Mouse (Mus musculus): ENCODE results near the gene Tars2. TPM values are rescaled to one million over a fixed set of nuclear protein-coding genes. Genes with fewer than 3 reads are reported as not detected.
"Not testable (repeated sequence)": the region's sequence is repeated elsewhere in the genome, so short reads cannot be mapped to it uniquely, and the experiment has no call there.

Tars2 gene
- polyA plus RNA-seq, 1 experiment = 29.3 TPM

GRCm38 (mm10) chr3:95698286-95698685 is 61.7 kb downstream of the Tars2 start:
- WGBS = 95% methylated on average over 4 of the region's 4 CpGs
- no peak for TF ChIP-seq POLR2A (IDR thresholded peaks at IDR 0.05; ENCODE audit: low read depth, low read length)
- TF ChIP-seq CTCF (conservative IDR thresholded peaks at IDR 0.05; ENCODE audit: insufficient read depth, insufficient read length, low read depth, low read length) = no peak
- H3K4me3 ChIP-seq (ENCODE audit: insufficient read depth, low read depth, low read length) = no peak overlapping the region
- no peak overlapping the region for H3K27ac ChIP-seq (ENCODE audit: insufficient read depth, low read depth, low read length)
- H3K36me3 ChIP-seq (ENCODE audit: control insufficient read depth, insufficient read depth, low read length) = no peaks in the 10 kb centered on the region
- DNase-seq = no peak
- no peaks in the 10 kb centered on the region for H3K27me3 ChIP-seq (replicated peaks; ENCODE audit: control insufficient read depth, insufficient read depth, low read length)
- H3K4me1 ChIP-seq (ENCODE audit: control insufficient read depth, insufficient read depth, low read length) = peaks cover 19% of the 10 kb centered on the region

GRCm38 (mm10) chr3:95696360-95696759 is 63.6 kb downstream of the Tars2 start:
- Histone ChIP-seq H3K27ac (ENCODE audit: insufficient read depth, low read depth, low read length) (no peak overlapping the region; the same call in 1 of the 2 replicates), H3K27me3 (replicated peaks; ENCODE audit: control insufficient read depth, insufficient read depth, low read length) (no peaks in the 10 kb centered on the region), H3K36me3 (ENCODE audit: control insufficient read depth, insufficient read depth, low read length) (no peaks in the 10 kb centered on the region), H3K4me1 (ENCODE audit: control insufficient read depth, insufficient read depth, low read length) (peaks cover 13% of the 10 kb centered on the region; the same call in 1 of the 2 replicates), H3K4me3 (ENCODE audit: insufficient read depth, low read depth, low read length) (no peak overlapping the region)
- peak; percentile 76 for DNase-seq
- WGBS = 43% methylated on average over 7 of the region's 7 CpGs
- no peak for TF ChIP-seq POLR2A (IDR thresholded peaks at IDR 0.05; ENCODE audit: low read depth, low read length)
- no peak for TF ChIP-seq CTCF (conservative IDR thresholded peaks at IDR 0.05; ENCODE audit: insufficient read depth, insufficient read length, low read depth, low read length)

- Histone ChIP-seq H3K36me3 (ENCODE audit: control insufficient read depth, insufficient read depth, low read length) (no peaks in the 10 kb centered on the region), H3K4me3 (ENCODE audit: insufficient read depth, low read depth, low read length) (no peak overlapping the region), H3K27ac (ENCODE audit: insufficient read depth, low read depth, low read length) (no peak overlapping the region), H3K27me3 (replicated peaks; ENCODE audit: control insufficient read depth, insufficient read depth, low read length) (no peaks in the 10 kb centered on the region), H3K4me1 (ENCODE audit: control insufficient read depth, insufficient read depth, low read length) (peaks cover 13% of the 10 kb centered on the region; the same call in 1 of the 2 replicates)
- WGBS = 66% methylated on average over 3 of the region's 3 CpGs
- no peak for DNase-seq
- TF ChIP-seq CTCF (conservative IDR thresholded peaks at IDR 0.05; ENCODE audit: insufficient read depth, insufficient read length, low read depth, low read length) (no peak), POLR2A (IDR thresholded peaks at IDR 0.05; ENCODE audit: low read depth, low read length) (no peak)
Measured at GRCm38 (mm10) chr3:95695796-95696195, 64.2 kb downstream of the Tars2 start.

- Histone ChIP-seq H3K4me3 (ENCODE audit: insufficient read depth, low read depth, low read length) (no peak overlapping the region), H3K36me3 (ENCODE audit: control insufficient read depth, insufficient read depth, low read length) (no peaks in the 10 kb centered on the region), H3K27ac (ENCODE audit: insufficient read depth, low read depth, low read length) (no peak overlapping the region), H3K27me3 (replicated peaks; ENCODE audit: control insufficient read depth, insufficient read depth, low read length) (no peaks in the 10 kb centered on the region), H3K4me1 (ENCODE audit: control insufficient read depth, insufficient read depth, low read length) (peaks cover 13% of the 10 kb centered on the region; the same call in 1 of the 2 replicates)
- TF ChIP-seq CTCF (conservative IDR thresholded peaks at IDR 0.05; ENCODE audit: insufficient read depth, insufficient read length, low read depth, low read length) (no peak), POLR2A (IDR thresholded peaks at IDR 0.05; ENCODE audit: low read depth, low read length) (no peak)
- WGBS = 89% methylated on average over 11 of the region's 11 CpGs
- DNase-seq = no peak
Measured at GRCm38 (mm10) chr3:95694808-95695703, 65.0 kb downstream of the Tars2 start.

GRCm38 (mm10) chr3:95693821-95694807 is 65.9 kb downstream of the Tars2 start:
- peak overlapping the region; percentile 47; the same call in 1 of the 2 replicates for H3K27ac ChIP-seq (ENCODE audit: insufficient read depth, low read depth, low read length)
- DNase-seq = peak; percentile 77
- H3K27me3 ChIP-seq (replicated peaks; ENCODE audit: control insufficient read depth, insufficient read depth, low read length) = no peaks in the 10 kb centered on the region
- TF ChIP-seq CTCF (conservative IDR thresholded peaks at IDR 0.05; ENCODE audit: insufficient read depth, insufficient read length, low read depth, low read length) (no peak), POLR2A (IDR thresholded peaks at IDR 0.05; ENCODE audit: low read depth, low read length) (no peak)
- H3K4me1 ChIP-seq (ENCODE audit: control insufficient read depth, insufficient read depth, low read length) = peaks cover 13% of the 10 kb centered on the region; the same call in 1 of the 2 replicates
- H3K4me3 ChIP-seq (ENCODE audit: insufficient read depth, low read depth, low read length) = no peak overlapping the region
- no peaks in the 10 kb centered on the region for H3K36me3 ChIP-seq (ENCODE audit: control insufficient read depth, insufficient read depth, low read length)
- 54% methylated on average over 11 of the region's 11 CpGs for WGBS

- Histone ChIP-seq H3K4me3 (ENCODE audit: insufficient read depth, low read depth, low read length) (no peak overlapping the region), H3K4me1 (ENCODE audit: control insufficient read depth, insufficient read depth, low read length) (peaks cover 13% of the 10 kb centered on the region; the same call in 1 of the 2 replicates), H3K27ac (ENCODE audit: insufficient read depth, low read depth, low read length) (no peak overlapping the region), H3K36me3 (ENCODE audit: control insufficient read depth, insufficient read depth, low read length) (no peaks in the 10 kb centered on the region), H3K27me3 (replicated peaks; ENCODE audit: control insufficient read depth, insufficient read depth, low read length) (no peaks in the 10 kb centered on the region)
- DNase-seq = no peak
- TF ChIP-seq CTCF (conservative IDR thresholded peaks at IDR 0.05; ENCODE audit: insufficient read depth, insufficient read length, low read depth, low read length) (no peak), POLR2A (IDR thresholded peaks at IDR 0.05; ENCODE audit: low read depth, low read length) (no peak)
- 88% methylated on average over 6 of the region's 6 CpGs for WGBS
Measured at GRCm38 (mm10) chr3:95692677-95693076, 67.3 kb downstream of the Tars2 start.

- 88% methylated on average over 2 of the region's 2 CpGs for WGBS
- H3K27ac ChIP-seq (ENCODE audit: insufficient read depth, low read depth, low read length); H3K4me1 ChIP-seq (ENCODE audit: control insufficient read depth, insufficient read depth, low read length): not testable (repeated sequence)
Measured at GRCm38 (mm10) chr3:95690552-95690951, 69.5 kb downstream of the Tars2 start.

More at GRCm38 (mm10) chr3:95690552-95690951, 69.5 kb downstream of the Tars2 start:
- not testable (repeated sequence) for DNase-seq; H3K27me3 ChIP-seq (replicated peaks; ENCODE audit: control insufficient read depth, insufficient read depth, low read length); H3K4me3 ChIP-seq (ENCODE audit: insufficient read depth, low read depth, low read length); H3K36me3 ChIP-seq (ENCODE audit: control insufficient read depth, insufficient read depth, low read length)

Data from kidney, adult 2 months (tissue).